Mouse (Mus musculus) liver, embryonic 11.5 days (tissue): ENCODE data around the gene Reg3a. TPM values are rescaled to one million over a fixed set of nuclear protein-coding genes. Genes with fewer than 3 reads are reported as not detected.
"Not testable (repeated sequence)": the region's sequence is repeated elsewhere in the genome, so short reads cannot be mapped to it uniquely, and the experiment has no call there.

Experiments used
- ATAC-seq: fragments of 200-750 bp; cut with Nextera tagmentation; replicated peaks from 2 replicates; pipeline ENCODE4 v1.8.0; 2017; ENCODE audit warnings: moderate number of reproducible peaks, mild to moderate bottlenecking, moderate TSS enrichment, moderate library complexity; ENCODE audit not compliant: low FRiP score
- DNase-seq: peaks from one replicate; pipeline ENCODE4 v3.0.0-alpha.2; 2017; ENCODE audit warnings: low spot score
- H3K27ac ChIP-seq: fragments of 300-500 bp; sonication (generic); 2 replicates; pipeline ENCODE4 v1.5.1; 2014; ENCODE audit warnings: mild to moderate bottlenecking, low read depth, low read length, control low read depth
- H3K27me3 ChIP-seq: fragments of 300-500 bp; sonication (generic); replicated peaks from 2 replicates; pipeline ENCODE4 v1.6.1; 2014; ENCODE audit warnings: low read length, mixed read lengths; ENCODE audit not compliant: control insufficient read depth, insufficient read depth
- H3K36me3 ChIP-seq: fragments of 300-500 bp; sonication (generic); 2 replicates; pipeline ENCODE4 v1.6.1; 2014; ENCODE audit warnings: mild to moderate bottlenecking, low read length, moderate library complexity, mixed read lengths; ENCODE audit not compliant: control insufficient read depth, insufficient read depth
- H3K4me1 ChIP-seq: fragments of 300-500 bp; sonication (generic); replicated peaks from 2 replicates; pipeline ENCODE4 v1.6.1; 2014; ENCODE audit warnings: low read length, mixed read lengths; ENCODE audit not compliant: control insufficient read depth, insufficient read depth
- H3K4me2 ChIP-seq: fragments of 300-500 bp; sonication (generic); 2 replicates; pipeline ENCODE4 v1.6.1; 2014; ENCODE audit warnings: mild to moderate bottlenecking, control low read depth, moderate library complexity
- H3K4me3 ChIP-seq: fragments of 300-500 bp; sonication (generic); 2 replicates; pipeline ENCODE4 v1.5.1; 2014; ENCODE audit warnings: low read depth, low read length, control low read depth
- H3K9ac ChIP-seq: fragments of 300-500 bp; sonication (generic); 2 replicates; pipeline ENCODE4 v1.6.1; 2014; ENCODE audit warnings: low read depth, low read length, control low read depth
- H3K9me3 ChIP-seq: fragments of 300-500 bp; sonication (generic); 2 replicates; pipeline ENCODE4 v1.6.1; 2016; ENCODE audit warnings: low read length, inconsistent platforms, mixed read lengths; ENCODE audit not compliant: control insufficient read depth
- WGBS: fragments of 180-500 bp; shearing (Covaris S2); extraction: QIAGEN DNeasy Blood & Tissue Kit; methylation state at CpG from one replicate; pipeline ENCODE4 v1.1.7; 2014; 5-methylcytosine and 5-hydroxymethylcytosine counted together
- polyA plus RNA-seq: library from polyadenylated mRNA; unstranded; fragments of >200 nt; fragmentation: Nextera tagmentation; extraction: Ambion mirVana; gene quantifications from 2 replicates; pipeline ENCODE4 v1.2.1, GENCODE M21; 2014

The Reg3a gene
- polyA plus RNA-seq, 1 experiment from 2014 or later, result not detected

DNA sequence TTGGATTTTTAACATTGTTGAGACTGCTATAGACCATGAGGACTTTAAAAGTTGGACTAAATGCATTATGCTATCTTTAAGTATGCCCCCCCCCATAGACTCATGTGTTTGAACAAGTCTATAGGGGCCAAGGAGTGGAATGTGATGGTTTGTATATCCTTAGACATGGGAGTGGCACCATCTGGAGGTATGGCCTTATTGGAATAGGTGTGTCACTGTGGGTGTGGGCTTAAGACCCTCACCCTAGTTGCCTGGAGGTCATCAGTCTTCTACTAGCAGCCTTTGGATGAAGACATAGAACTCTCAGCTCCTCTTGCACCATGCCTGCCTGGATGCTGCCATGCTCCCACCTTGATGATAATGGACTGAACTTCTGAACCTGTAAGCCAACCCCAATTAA lies 41.9 kb downstream of the Reg3a start, which contains the start of gene Reg1:
Gene Reg1 (plus strand): TSS at position 301 of the 400 bp plus-strand sequence.
- not testable (repeated sequence) for ATAC-seq, H3K9ac ChIP-seq, H3K4me1 ChIP-seq, H3K9me3 ChIP-seq, H3K4me3 ChIP-seq, H3K4me2 ChIP-seq, H3K36me3 ChIP-seq, DNase-seq, H3K27ac ChIP-seq, H3K27me3 ChIP-seq

DNA sequence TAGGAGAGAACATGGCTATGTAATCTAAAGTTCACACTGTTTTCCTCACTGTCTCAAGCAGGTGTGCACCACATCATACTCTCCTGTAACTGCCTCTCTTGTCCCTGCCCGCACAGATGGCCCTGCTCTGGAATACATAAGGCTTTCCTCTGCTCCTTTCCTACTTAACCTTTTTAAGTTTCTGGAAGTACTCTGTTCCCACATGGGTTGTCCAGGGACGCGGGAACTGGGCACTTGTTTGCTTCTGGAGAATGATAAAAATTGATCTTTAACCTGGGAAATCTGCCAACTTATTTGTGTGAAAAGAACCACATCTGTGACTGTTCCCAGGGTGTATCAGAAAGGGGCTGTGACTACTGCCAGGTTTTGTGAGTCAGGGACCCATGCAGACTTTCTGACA lies 45.0 kb downstream of the Reg3a start:
- ATAC-seq, result no peak
- WGBS, result 70% methylated on average over 3 of the region's 3 CpGs
- H3K27ac ChIP-seq, result no peak overlapping the region
- H3K9ac ChIP-seq, result no peak overlapping the region
- no peaks in the 10 kb centered on the region for H3K36me3 ChIP-seq
- no peak overlapping the region for H3K4me2 ChIP-seq
- no peak overlapping the region for H3K4me3 ChIP-seq
- no peaks in the 10 kb centered on the region for H3K9me3 ChIP-seq
- no peaks in the 10 kb centered on the region for H3K4me1 ChIP-seq
- no peaks in the 10 kb centered on the region for H3K27me3 ChIP-seq
- DNase-seq, result no peak

Other genes starting within 250 kb of the Reg3a start
- not detected in 2 replicates for gene Reg3b, start 10.1 kb upstream of the Reg3a start, polyA plus RNA-seq
- not detected in 2 replicates for gene Reg3d, start 1.8 kb upstream of the Reg3a start, polyA plus RNA-seq
- not detected in 2 replicates for gene Reg2, start 14.9 kb downstream of the Reg3a start, polyA plus RNA-seq
- gene Reg1, start 42.0 kb downstream of the Reg3a start, polyA plus RNA-seq, result not detected in 2 replicates
- not detected in 2 replicates for gene Reg3g, start 88.2 kb downstream of the Reg3a start, polyA plus RNA-seq